Comparison of ENCODE assay signal across 10 mouse cellular contexts in genomic region chr5:111141139-111141885, GRCm38 (mm10).
A peak's percentile ranks its signal among the peaks of the same experiment; 100 is the strongest.
DNase-seq lines count a peak whose midpoint lies in the region; ATAC-seq lines count a peak whose summit lies in the region.
"Had no signal": no experiment of that assay in that cellular context is flagged by ENCODE, and none has a peak within 500 bp of the region (broad histone marks: within the 10 kb centered on the region; RNA-seq: fewer than 3 reads in every experiment).

No protein-coding gene starts in this region.

- 44% methylated on average over 20 of the region's 20 CpGs for WGBS in hindbrain, embryonic 13.5 days
- WGBS in neural tube, embryonic 15.5 days: 43% methylated on average over 20 of the region's 20 CpGs

- H3K9me3 ChIP-seq in hindbrain, embryonic 13.5 days: no peaks in the 10 kb centered on the region
- no peaks in the 10 kb centered on the region for H3K9me3 ChIP-seq in neural tube, embryonic 15.5 days (replicated peaks)
- H3K9me3 ChIP-seq: neural tube, embryonic 12.5 days had no signal

- H3K4me1 ChIP-seq in hindbrain, embryonic 13.5 days (replicated peaks): peaks cover 60% of the 10 kb centered on the region
- peaks cover 61% of the 10 kb centered on the region for H3K4me1 ChIP-seq in neural tube, embryonic 15.5 days

- no peaks in the 10 kb centered on the region for H3K27me3 ChIP-seq in hindbrain, embryonic 13.5 days
- H3K27me3 ChIP-seq in neural tube, embryonic 15.5 days (replicated peaks): no peaks in the 10 kb centered on the region
- H3K27me3 ChIP-seq: neural tube, embryonic 12.5 days had no signal

- H3K4me3 ChIP-seq in hindbrain, embryonic 13.5 days: no peak overlapping the region
- no peak overlapping the region for H3K4me3 ChIP-seq in neural tube, embryonic 15.5 days (replicated peaks)
- H3K4me3 ChIP-seq: erythroblast, embryonic 14.5 days; neural tube, embryonic 12.5 days had no signal

- H3K27ac ChIP-seq in hindbrain, embryonic 13.5 days: peak overlapping the region; percentile 77
- peak overlapping the region; percentile 77 for H3K27ac ChIP-seq in neural tube, embryonic 15.5 days (replicated peaks)
- H3K27ac ChIP-seq: neural tube, embryonic 12.5 days had no signal

- ATAC-seq in hindbrain, embryonic 13.5 days (ENCODE audit: low FRiP score): no peak
- peak; percentile 30; the same call in 1 of the 2 replicates for ATAC-seq in neural tube, embryonic 15.5 days (ENCODE audit: low FRiP score)

- H3K9ac ChIP-seq in hindbrain, embryonic 13.5 days: no peak overlapping the region; the same call in 1 of the 2 replicates
- no peak overlapping the region for H3K9ac ChIP-seq in neural tube, embryonic 15.5 days (replicated peaks)
- H3K9ac ChIP-seq: neural tube, embryonic 12.5 days had no signal

- H3K36me3 ChIP-seq in hindbrain, embryonic 13.5 days: no peaks in the 10 kb centered on the region
- H3K36me3 ChIP-seq in neural tube, embryonic 15.5 days: no peaks in the 10 kb centered on the region
- H3K36me3 ChIP-seq: neural tube, embryonic 12.5 days had no signal

- peak; percentile 61 to 65 for DNase-seq in cerebellum, postnatal 10 days
- no peak for DNase-seq in cerebellum, adult 11 months
- DNase-seq in lung, postnatal 14 days: peak; percentile 22
- DNase-seq in lung, postnatal 4 days: no peak
- no peak for DNase-seq in Muller cell, postnatal 12 days (ENCODE audit: inconsistent ontology term)
- no peak for DNase-seq in adrenal gland, postnatal 36 days

- H3K4me2 ChIP-seq in hindbrain, embryonic 13.5 days: no peak overlapping the region
- H3K4me2 ChIP-seq in neural tube, embryonic 15.5 days: 0 out of 2 replicates have a peak overlapping the region, but pooled peaks have one; percentile 13
- H3K4me2 ChIP-seq: neural tube, embryonic 12.5 days had no signal

Comparison
In these comparisons a context has a peak if more than half of its experiments do, and no peak if none do; other contexts are left out.
1. DNase-seq: peak in cerebellum, postnatal 10 days (2 of 2) and lung, postnatal 14 days (single experiment); none in cerebellum, adult 11 months (single experiment), lung, postnatal 4 days (0 of 2), Muller cell, postnatal 12 days (single experiment) and adrenal gland, postnatal 36 days (0 of 2).